Mouse (Mus musculus): ENCODE measurements around the gene Srd5a2.
"Not testable (repeated sequence)": the region's sequence is repeated elsewhere in the genome, so short reads cannot be mapped to it uniquely, and the experiment has no call there.

Srd5a2 gene

DNA sequence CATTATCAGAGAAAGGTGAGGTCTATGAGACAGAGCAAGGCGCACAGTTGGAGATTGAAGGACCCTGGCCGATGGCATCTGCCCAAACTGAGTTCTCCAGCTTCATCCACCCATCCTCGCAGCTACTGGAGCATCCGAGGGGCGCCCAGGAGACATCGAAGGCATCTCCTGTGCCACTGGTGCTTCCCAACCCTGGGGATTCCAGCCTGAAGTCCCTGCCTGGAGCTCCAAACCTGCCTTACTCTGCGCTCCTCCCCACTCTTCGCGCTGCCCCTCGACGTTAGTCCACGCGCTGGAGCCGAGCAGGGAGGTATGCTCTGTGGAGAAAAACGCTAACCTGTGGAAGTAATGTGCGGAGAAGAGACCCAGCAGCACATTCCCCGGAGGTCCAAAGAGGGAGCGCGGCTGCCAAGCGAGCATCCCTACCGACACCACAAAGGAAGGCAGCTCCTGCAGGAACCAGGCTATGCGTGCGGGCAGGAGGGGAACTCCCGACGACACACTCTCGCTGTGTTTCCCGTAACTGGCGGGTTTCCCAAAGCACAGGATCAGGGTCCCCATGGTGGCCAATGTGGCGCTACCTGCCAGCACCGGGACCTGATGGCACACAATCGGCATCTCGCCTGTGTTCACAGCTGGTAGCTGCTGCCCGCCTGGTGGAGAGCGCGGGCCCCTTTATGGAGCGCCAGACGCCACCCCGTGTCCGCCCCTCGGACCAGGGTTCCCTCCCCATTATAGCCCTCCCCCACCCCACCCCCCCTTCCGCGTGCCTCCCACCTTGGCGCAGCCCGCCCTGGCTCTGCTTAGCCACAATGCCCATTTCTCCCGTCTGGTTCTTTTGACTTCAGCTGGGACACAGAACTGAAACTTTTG is at the start of gene Srd5a2:
Gene Srd5a2, minus strand, starts transcription at position 707 of the 873 bp plus-strand sequence.
- DNase-seq (ENCODE audit: low read depth, low spot score) = peak; percentile 39

DNA sequence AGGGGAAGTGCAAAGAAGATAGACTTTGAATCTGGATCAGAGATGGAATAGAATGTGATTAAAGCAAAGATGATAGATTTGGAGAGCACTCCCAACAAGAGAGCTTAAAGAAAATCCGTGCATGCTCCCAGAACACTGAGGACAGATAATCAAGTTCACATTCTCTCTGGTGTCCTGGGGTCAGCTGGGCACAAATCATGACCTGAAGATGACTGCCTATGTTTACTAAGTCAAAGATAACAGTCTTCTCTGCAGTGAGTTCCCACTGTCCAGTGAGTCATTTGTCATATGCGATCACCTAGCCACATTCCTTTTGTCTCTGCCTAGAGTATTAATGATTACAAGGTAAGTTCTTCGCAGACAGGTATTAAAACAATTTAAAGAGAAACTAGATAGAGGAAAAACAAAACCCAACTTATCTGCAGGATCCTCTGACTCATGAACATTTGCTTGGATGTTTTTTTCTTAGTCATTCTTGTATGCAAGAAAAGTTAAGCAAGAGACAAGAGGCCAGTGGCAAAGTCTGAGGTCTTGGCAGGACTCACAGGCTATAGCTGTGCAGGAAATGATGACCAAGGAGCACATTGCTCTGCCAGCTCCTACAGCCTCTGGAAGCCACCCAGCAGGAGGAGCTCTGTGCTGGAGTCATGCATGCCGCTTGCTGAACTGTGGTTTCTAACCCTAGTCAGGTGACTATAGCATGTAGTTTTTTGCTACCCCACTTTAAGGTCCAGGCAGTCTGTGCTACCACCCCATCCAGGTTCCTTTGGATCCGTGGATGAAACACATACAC is 41.4 kb upstream of the Srd5a2 start:
- no peak for DNase-seq (ENCODE audit: low read depth, low spot score)

DNA sequence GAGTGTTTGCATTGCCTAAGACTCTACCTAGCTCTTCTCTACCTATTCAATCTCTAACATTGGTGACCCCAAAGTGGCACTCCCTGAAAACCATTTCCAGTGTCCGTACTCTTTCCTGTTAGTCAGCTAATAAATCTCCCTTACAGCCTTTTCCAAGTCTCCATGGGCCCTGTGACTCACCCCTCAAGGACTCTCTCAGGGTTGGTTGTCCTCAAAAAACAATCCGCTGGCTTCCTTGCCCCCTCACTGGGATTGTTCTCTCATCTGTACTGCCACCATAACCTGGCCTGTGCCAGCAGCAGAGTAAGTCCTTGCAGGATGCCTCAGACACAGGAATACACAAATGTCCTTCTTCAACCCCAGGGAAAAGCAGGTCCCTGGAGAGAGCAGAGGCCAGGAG is 40.3 kb upstream of the Srd5a2 start:
- DNase-seq (ENCODE audit: low read depth, low spot score) = no peak

DNA sequence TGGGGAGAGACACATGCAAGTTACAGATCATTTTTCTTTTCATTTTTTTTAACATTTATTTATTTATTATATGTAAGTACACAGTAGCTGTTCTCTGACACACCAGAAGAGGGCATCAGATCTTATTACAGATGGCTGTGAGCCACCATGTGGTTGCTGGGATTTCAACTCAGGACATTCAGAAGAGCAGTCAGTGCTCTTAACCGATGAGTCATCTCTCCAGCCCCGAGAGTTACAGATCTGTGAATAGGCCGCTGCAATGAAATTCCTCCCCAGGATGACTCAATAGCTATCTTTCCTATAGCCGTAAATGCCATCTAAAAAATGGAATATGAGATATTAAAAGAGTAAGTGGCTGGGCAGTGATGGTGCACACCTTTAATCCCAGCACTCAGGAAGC is 35.7 kb upstream of the Srd5a2 start:
- DNase-seq (ENCODE audit: low read depth, low spot score) = no peak

DNA sequence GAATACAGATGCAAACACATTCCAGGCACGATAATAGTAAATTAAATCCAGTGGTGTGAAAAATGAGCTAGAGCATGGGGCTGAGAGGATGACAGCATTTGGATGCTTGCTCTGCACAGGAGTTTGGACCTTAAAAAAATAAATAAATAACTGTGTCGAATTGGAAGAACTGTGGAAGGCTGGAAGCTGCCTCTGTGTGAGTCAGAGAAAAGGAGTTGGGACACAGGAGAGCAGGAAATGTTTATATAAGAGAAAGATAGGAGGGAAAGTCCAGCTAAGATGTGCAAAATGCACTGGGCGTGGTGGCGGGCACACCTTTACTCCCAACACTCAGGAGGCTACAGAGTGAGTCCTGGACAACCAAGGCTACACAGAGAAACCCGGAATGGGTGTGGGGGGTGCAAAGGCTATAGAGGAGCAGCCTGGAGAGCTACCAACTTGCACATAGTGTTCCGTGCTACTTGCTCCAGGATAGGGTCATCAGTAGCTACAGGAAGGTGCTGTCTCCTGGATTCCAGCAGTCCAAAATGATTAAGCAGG is 32.4 kb upstream of the Srd5a2 start:
- DNase-seq (ENCODE audit: low read depth, low spot score) = no peak

DNA sequence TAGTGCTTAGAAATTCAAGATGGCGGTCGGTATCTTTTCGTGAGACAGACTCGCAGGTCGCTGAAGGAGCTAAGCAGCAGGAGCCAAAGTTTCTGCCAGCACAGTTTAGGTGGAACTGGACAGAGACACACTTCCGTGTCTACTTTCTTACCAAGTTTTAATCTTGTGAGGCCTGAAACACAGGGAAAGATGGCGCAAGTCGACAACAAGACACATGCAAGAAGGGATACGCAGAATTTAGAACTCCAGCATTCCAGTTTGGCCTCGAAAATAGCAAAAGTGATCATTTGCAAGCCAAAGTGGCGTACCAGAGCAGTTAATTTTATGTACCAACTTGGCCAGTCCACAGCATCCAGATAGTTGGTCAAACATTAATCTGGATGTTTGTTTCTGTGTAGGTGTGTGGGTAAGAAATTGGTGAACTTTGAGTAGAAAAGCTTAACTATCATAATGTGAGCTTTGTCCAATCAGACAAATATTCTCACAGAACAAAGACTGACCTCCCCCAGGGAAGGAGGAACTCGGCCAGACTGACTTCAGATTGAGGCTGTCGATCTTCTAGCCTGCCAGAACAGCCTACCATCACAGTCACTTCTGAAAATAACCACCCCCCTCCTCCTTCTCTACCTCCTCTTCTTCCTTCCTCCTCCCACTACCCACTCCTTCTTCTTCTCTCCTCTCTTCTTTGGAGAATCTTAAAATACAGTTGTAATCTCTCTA is 31.2 kb upstream of the Srd5a2 start:
- DNase-seq (ENCODE audit: low read depth, low spot score) = no peak

DNA sequence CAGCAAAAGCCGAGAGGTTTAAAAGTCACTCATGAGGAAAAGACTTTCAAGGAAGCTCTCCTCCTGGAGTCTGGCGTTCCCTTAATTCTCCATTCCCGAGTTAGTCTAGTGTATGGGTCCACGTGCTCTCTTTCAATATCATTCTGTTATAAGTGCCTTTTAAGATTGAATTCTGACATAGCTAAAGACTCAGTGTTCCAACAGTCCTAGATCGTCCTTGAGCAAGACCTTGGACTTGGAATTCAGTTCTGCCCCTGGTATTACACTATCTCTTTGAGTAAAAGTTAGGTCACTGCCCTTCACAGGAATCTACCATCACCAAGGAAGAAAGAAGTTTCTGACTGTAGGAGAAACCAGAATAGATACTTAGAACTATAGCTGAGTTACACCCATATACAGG is 25.4 kb upstream of the Srd5a2 start:
- DNase-seq (ENCODE audit: low read depth, low spot score) = not testable (repeated sequence)

DNA sequence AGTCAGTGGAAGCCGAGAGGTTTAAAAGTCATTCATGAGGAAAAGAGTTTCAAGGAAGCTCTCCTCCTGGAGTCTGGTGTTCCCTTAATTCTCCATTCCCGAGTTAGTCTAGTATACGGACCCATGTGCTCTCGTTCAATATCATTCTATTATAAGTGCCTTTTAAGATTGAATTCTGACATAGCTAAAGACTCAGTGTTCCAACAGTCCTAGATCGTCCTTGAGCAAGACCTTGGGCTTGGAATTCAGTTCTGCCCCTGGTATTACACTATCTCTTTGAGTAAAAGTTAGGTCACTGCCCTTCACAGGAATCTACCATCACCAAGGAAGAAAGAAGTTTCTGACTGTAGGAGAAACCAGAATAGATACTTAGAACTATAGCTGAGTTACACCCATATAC is 15.0 kb upstream of the Srd5a2 start:
- not testable (repeated sequence) for DNase-seq (ENCODE audit: low read depth, low spot score)

DNA sequence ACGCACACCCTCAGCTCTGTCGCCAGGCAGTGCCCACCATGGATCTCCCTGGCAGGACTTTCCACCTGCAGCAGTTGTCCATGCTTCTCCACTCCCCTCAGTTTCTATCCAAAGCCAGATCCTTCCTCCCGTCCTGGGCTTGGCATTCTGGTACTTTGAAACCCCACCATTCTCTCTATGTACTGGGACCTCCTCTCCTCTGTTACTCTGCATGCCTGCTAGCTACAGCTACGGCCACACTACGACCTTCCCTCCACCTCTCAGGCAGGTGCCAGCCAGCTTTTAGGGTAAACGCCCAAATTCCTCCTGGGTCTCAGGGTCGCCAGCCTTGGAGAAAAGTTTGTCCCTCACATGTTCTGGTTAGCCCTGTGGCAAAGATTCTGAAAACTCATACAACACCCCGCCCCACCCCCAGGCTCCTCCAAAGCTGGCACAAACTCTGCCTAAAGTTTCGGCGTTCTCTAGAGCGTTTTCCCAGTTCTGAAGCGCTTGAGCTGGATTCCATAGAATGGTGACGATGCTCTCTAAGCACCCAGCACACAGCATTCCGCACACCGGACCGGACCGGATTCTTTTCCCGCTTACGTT is 607 bp upstream of the Srd5a2 start:
- DNase-seq (ENCODE audit: low read depth, low spot score) = peak; percentile 5

DNA sequence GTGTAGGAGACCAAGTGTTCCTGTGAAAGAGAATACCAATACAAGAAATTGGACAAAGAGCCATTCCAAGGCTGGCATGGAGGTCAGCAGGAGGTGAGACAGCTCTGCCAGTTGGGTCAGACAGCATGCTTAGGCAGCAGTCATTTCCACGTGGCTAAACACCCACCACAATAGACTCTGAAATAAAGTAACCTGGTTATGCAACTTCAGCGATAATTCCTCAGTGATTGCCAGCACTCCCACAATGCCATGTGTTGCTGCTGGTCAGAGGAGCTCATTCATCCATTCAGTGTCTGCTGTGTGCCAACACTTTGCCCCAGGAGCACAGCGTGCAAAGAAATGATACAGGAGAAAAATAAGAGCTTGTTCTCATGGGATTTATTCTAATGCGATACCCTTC is 4.0 kb downstream of the Srd5a2 start:
- no peak for DNase-seq (ENCODE audit: low read depth, low spot score)

DNA sequence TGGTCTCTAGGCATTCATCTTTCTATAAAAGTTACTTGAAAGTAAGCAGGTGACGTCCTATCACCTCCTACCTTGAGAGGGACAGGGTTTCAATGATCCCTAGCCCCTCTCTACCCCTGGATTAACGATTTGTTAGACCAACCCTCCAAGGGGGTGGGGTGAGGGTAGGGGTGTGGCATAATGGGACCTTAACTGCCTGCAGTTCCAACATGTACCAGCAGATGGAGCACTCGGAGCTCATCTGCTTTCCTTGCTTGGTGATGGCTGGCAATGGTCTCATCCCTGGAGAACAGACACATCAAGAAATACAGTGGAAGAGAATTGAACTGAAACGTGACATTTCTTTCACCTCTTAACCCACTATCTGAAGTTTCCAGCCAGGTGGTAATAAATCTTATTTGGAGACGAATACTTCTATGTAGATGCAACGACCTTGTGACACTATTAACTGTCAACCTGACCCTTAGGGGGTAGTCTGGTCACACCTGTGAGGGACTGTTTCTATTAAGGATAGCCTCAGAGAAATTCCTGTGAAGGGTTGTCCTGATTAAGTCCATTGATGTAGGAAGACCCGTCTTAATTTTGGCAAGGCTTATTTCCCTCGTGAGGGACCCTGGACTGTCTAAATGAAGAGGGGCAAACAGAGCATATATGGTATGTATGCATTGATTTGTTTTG is 27.1 kb downstream of the Srd5a2 start:
- peak; percentile 80 for DNase-seq (ENCODE audit: low read depth, low spot score)

DNA sequence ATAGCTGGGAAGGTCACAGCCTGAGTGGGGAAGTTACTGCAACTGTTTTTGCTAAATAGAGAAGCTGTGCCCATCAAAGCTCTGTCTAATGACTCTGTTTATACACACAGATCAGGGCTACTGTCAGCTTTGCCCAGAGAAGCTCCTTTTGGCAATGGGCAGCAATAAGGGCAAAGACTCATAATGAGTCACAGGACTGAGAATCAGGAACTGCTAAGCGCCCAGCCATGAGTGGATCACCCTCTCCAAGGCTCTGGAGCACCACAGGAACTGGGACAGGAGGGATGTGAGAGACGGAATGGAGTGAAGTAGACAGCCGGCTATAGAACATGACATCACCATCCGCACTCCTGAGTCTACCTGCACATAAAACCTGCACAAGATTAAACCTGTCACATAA is 29.4 kb downstream of the Srd5a2 start:
- no peak for DNase-seq (ENCODE audit: low read depth, low spot score)

DNA sequence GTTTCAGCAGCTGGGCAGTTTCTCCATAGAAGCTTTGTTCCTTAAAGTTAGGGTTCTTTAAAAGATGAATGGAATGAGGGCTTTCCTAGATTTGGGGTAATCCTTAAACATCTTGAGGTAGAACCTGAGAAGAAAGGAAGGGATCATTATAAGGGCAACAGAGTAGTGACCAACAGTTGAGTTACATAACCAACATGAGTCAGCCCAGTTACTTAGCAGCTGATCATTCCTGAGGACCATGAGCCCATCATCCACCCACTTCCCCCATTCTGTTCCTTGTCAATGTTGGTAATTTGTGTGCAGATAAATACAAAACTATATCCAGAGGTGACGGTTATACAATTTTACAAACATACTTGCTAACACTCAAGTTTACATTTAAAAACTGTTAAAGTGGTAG is 30.1 kb downstream of the Srd5a2 start:
- no peak for DNase-seq (ENCODE audit: low read depth, low spot score)

DNA sequence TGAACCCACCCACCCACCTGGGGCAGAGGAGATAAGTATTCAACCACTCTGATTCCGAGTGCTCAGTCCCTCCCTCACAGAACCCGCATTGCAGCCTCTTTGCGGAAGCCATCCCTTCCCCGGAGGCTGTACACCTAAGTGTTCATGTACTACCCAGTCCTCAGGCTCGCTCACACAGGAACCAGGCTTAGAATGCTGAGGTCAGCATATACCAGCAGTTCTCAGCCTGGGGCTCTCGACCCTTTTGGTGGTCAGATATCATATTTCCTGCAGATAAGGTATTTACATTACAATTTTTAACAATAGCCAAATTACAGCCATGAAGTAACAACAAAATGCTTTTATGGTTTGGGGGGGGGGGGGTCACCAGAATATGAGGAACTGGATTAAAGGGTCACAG is 32.6 kb downstream of the Srd5a2 start:
- DNase-seq (ENCODE audit: low read depth, low spot score) = no peak

DNA sequence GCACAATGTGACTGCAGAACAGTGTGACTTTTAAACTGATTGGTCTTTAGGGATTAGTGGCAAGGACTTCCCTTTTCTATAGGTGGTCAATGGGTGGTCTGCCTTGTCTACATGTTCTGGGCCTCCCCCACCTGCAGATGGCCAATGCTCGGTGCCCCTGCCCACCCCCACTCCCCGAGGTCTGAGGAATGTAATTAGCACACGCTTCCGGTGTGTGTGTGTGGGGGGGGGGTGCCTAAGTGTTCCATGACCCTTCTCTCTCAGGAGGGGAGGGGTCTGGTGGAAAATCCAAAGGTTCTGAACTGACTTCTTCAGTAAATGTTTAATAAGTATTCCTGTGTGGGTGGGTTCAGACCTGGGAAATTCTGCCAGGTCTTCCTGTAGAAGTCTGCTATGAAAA is 39.0 kb downstream of the Srd5a2 start:
- no peak for DNase-seq (ENCODE audit: low read depth, low spot score)

DNA sequence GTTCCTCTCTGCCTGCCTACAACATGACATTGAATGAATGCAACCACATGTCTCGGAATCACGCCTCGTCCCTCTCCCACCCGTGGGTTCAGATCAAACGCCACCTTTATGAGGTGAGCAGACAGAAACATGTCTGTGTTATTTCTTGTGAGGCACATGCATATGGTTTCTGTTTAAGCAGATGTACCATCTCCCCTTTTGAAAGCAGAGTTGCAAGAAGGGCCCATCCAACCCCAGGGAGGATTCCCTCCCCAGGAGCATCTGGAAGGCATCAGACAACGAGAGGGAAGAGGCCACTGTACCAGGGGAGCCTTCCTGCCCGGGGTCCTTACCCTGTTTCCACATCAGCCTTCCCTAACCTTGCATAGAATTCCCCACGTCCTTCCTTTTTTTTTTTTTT is 40.7 kb downstream of the Srd5a2 start:
- DNase-seq (ENCODE audit: low read depth, low spot score) = no peak

DNA sequence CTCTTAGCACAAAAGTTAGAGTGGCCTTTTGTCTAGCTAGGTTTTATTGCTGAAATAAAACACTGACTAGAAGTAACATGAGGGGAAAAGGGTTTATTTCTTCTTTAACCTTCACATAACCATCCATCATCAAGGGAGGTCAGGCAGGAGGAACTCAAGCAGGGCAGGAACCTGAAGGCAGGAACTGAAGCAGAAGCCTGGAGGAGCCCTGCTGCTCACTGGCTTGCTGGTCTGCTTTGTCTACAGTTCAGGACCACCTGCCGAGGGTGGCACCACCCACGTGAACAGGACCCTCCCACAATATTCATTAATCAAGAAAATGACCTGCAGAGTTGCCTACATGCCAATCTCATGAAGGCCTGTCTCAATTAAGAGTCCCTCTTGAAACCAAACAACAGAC is 45.3 kb downstream of the Srd5a2 start:
- DNase-seq (ENCODE audit: low read depth, low spot score) = no peak

DNA sequence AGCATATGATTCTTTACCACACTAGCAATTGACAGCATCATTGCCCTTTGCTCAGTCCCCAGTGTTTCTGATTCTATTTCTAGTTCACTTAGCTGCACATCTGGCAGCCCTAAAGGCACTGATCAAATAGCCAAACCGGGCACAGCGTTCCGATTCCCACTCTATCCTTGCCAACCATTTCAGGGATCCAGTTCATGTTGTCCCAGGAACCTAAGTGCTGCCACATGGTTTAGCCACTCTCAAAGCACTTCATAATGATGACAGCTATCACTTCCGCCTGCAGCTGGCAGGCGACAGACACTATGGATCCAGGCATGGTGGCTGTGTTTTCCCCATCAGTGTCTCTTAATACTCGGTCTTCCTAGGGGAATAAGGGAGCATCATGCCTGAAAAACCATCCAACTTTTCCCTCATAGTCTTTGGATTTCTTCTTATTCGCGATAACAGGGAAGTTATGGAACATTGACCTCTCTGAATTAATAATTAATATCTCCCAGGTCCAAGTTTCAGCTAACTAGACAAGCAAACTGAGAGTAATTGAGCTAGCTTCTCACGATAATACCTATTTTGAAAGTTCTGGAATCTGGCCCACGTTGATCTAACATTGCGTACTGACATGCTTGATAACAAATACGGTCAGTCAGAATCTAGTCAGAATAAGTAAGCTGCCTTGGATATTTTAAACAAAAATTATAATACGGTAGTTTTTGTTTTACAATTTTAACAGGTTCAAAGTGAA is 51.6 kb downstream of the Srd5a2 start:
- no peak for DNase-seq (ENCODE audit: low read depth, low spot score)

DNA sequence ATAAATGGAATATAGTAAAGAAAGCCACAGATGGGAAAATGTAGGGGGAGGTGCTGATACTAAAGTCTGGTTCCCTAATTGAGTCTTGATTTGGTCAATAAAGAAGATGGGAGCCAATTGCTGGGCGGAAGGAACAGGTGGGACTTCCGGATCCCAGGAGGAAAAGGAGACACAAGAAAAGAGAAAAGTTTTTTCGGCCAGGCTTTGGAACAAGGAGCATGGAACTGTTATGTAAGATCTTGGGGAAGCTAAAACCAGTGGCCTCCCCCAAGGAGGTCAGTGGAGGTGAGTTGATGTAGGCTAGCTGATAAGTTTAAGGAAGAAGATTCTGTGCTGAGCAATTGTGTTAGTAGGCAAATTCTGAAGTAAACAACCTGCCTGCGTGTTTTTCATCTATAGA is 56.5 kb downstream of the Srd5a2 start:
- no peak for DNase-seq (ENCODE audit: low read depth, low spot score)

DNA sequence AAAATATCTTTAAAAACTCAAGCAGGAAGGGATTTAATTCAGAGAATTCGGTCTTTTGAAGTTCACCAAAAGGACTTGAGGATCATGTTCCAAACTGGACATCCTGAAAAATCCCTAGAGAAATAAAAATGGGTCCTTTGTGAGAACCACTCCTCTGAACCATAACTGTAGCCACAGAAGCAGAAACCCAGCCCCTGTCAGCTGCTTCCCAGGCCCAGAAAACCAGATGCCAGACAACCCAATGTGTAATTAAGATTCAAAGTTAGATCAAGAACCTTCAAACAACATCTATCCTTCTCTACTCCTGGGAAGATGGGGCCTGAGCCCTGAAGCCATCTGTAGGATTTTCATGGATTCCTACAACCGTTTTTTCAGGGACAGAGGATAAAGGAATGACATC is 61.1 kb downstream of the Srd5a2 start:
- no peak for DNase-seq (ENCODE audit: low read depth, low spot score)
